Mouse (Mus musculus): ENCODE measurements at regions not wholly inside any gene's neighbourhood (a gene's known extent, or its start where the extent isn't known, plus 50 kb on each side); places are given as distances from the start of the nearest gene placed in this dataset.
A peak's percentile ranks its signal among the peaks of the same experiment; 100 is the strongest.

DNA sequence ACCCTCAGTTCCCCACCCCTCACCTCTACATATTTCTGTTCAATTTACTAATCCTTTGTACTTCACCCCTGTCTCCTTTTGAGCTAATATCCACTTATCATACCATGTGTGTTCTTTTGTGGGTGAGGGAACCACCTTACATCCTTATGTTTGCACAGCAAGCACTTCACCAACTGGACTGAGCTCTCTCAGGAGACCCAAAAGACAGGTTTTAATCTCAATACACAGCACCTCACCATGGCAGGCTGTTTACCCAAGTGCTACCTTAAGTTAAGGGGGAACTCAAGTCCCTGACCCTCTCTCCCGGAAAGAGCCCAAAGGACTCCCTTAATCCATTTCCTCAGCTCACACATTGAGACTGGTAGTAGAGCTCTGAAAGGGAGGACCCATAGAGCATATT is 62.3 kb upstream of the Agr3 start:
- no peak for DNase-seq (ENCODE audit: extremely low read depth, low read depth)

- no peak for DNase-seq (ENCODE audit: extremely low read depth, low read depth)
Measured at GRCm38 (mm10) chr12:35853159-35853558, 72.3 kb upstream of the Agr3 start.

DNA sequence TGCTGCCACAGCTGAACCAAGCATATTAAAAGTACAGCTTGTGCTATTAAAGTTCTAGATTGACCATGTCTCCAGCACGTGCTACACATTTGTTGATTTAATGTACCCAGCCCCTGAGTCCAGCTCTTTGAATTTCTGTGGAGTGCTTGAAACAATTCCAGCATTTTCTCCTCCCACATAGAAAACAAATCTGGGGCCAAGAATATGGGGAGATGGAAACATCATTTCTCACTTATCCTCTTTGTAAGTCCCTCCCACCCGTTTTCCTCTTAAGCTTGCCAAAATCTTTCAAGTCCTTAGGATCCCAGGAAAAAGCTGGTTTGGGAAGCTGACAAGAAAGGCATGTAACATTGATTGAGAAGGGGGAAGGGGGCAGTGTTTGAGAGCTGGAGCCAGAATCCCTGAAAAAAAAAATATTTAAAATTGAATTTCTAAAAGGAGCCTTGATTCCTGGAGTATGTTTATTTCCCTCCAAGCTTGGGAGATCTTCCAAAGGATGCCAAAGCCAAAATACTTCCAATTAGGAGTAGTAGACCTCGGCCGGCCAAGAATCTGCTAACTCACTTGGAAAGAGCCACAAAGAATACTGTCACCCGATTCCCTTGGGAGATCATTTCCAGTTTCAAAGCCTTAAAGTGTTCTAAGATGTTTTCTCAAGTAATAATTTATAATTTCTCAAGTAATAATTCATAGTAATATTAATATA is 78.4 kb upstream of the Agr3 start:
- DNase-seq (ENCODE audit: extremely low read depth, low read depth): no peak

- no peak for DNase-seq (ENCODE audit: extremely low read depth, low read depth)
Measured at GRCm38 (mm10) chr12:35836946-35837345, 88.5 kb upstream of the Agr3 start.

GRCm38 (mm10) chr12:35833285-35833684 is 92.1 kb upstream of the Agr3 start:
- no peak for DNase-seq (ENCODE audit: extremely low read depth, low read depth)

DNA sequence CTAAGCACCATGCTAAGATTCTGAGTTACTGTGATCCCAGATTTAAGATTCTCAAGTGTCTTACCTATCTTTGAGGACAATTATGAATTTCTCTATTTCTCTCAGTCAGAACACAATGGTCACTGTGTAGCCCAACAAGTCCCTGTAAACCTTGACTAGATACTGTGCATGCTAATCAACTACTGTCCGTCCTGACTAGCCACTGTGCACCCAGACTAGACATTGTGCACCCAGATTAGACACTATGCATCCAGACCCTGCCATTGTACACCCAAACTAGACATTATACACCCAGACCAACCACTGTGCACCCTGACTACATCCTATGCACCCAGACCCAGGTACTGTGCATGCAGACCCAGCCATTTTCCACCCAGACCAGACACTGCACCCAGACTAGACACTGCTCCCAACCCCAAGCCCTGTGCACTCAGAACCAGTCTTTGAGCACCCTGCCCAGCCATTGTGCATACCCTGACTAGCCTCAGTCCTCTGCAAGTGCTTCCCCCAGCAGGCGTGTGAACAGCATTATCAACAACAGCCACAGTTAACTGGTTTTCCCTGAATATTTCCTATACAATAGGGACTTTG is 93.4 kb upstream of the Agr3 start:
- DNase-seq (ENCODE audit: extremely low read depth, low read depth): no peak

DNA sequence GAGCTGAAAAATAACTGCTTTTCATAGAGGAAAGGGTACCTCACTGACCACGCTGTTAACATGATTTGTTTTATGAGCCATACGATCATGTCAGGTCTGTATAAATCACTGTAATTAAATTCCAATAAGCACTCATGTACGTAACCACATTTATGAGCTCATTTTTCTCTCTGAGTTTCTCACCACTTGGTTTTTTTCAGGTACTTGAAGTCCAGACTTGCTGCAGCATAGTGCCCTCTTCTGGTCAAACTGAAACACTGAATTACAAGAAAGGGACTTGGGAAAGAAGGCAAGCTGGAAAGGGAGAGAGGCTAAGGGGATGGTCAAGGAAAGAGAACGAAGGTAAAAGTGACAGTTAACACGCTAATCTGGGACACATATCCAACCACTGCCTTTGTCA is 94.2 kb upstream of the Agr3 start:
- DNase-seq (ENCODE audit: extremely low read depth, low read depth): no peak

GRCm38 (mm10) chr12:35827797-35828196 is 97.6 kb upstream of the Agr3 start:
- peak; percentile 55 for DNase-seq (ENCODE audit: extremely low read depth, low read depth)

DNA sequence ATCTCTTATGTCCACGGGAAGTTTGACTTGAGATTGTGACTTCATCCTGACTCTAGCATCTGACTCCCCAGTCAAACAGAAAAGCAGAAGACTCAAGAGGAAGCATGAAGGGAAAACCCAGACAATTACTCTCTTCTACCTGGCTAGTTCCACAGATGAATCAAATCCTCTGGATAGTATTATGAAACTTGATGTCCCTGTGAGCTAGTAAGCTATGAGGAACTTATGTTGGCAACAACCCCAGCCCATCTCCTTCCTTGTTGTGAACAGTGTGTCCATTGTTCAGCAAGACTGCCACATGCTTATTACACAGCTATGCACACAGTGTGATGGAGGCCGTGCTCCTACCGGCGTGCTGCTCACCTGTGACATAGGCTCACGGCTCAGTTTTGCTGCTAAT is 98.4 kb upstream of the Agr3 start:
- DNase-seq (ENCODE audit: extremely low read depth, low read depth): no peak

- DNase-seq (ENCODE audit: extremely low read depth, low read depth): no peak
Measured at GRCm38 (mm10) chr12:35824587-35824987, 100.8 kb upstream of the Agr3 start.

- no peak for DNase-seq (ENCODE audit: extremely low read depth, low read depth)
Measured at GRCm38 (mm10) chr12:35799261-35799660, 126.2 kb upstream of the Agr3 start.

GRCm38 (mm10) chr12:35775396-35775795 is 150.0 kb upstream of the Agr3 start:
- no peak for DNase-seq (ENCODE audit: extremely low read depth, low read depth)

DNA sequence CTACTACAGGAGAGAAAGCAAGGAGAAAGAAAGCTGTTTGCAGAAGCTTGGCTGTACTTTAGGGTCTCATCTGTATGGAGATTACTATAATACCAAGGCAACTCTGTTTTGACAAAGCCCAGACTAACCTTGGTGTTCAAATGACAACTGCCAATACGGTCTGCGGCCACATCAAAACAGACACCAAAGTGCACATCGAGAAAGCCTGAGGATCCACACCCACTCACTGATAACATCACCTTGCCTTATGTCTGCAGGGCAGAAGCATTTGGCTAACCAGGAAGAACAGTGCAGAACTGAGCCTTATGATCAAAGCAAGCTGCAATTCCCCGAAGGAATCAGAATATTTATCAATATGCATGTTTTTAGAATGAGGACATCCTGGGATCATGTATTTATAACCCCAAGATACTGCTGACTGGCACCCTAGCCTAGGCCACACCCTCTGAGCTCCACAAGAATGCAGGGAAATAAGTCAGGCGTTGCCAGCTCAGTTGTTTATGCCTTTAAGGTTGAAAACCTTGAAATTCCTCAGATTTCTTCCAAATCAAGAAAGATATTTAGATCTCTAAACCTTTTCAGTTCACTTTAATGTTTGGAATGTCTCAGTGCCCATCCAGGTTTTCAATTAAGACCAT is 154.9 kb upstream of the Agr3 start:
- no peak for DNase-seq (ENCODE audit: extremely low read depth, low read depth)

DNA sequence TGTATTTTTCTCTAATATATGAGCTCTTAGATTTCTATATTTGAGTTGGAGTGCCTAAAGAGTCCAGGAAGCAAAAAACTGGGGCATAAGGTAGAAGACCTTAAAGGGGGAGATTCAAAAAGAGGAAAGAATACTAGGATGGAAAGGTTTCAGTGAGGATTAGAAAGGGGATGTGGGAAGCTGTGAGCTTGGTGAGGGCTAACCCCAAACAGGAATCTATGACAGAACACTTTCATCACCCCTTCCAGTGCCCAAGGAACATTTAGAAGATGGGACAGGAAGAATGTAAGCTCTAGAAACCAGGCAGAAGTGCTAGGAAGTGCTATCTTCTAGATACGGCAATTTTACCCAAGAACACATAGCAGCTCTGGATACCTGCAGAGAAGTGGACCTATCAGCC is 166.5 kb upstream of the Agr3 start:
- DNase-seq (ENCODE audit: extremely low read depth, low read depth): no peak

GRCm38 (mm10) chr12:35755159-35755558 is 170.3 kb upstream of the Agr3 start:
- DNase-seq (ENCODE audit: extremely low read depth, low read depth): no peak

DNA sequence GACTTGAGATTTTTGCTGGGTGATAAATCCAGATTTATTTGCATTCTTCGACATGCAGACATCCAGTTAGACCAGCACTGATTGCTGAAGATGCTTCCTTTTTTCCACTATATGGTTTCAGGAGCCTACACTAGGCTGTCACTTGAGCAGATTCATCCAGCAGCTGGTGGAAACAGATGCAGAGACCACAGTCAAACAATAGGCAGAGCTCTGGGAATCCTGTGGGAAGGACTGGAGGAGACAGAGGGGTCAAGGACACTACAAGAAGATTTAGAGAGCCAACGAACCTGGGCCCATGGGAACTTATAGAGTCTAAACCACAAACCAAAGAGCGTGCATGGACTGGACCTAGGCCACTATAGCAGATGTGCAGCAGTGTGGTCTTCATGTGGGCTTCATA is 177.4 kb upstream of the Agr3 start:
- DNase-seq (ENCODE audit: extremely low read depth, low read depth): no peak

GRCm38 (mm10) chr12:35746691-35747299 is 178.6 kb upstream of the Agr3 start:
- DNase-seq (ENCODE audit: extremely low read depth, low read depth): no peak

GRCm38 (mm10) chr12:35742729-35743128 is 182.7 kb upstream of the Agr3 start:
- no peak for DNase-seq (ENCODE audit: extremely low read depth, low read depth)

- DNase-seq (ENCODE audit: extremely low read depth, low read depth): no peak
Measured at GRCm38 (mm10) chr12:35736427-35736826, 189.0 kb upstream of the Agr3 start.

- no peak for DNase-seq (ENCODE audit: extremely low read depth, low read depth)
Measured at GRCm38 (mm10) chr12:35735002-35735401, 190.4 kb upstream of the Agr3 start.

- no peak for DNase-seq (ENCODE audit: extremely low read depth, low read depth)
Measured at GRCm38 (mm10) chr12:35734371-35734770, 191.0 kb upstream of the Agr3 start.

GRCm38 (mm10) chr12:35733580-35733979 is 191.8 kb upstream of the Agr3 start:
- no peak for DNase-seq (ENCODE audit: extremely low read depth, low read depth)

Measured in MEL-GATA-1-ER (cell line).